Mouse (Mus musculus): ENCODE results near the gene Hus1.
A peak's percentile ranks its signal among the peaks of the same experiment; 100 is the strongest.

Hus1 gene

GRCm38 (mm10) chr11:9010853-9011339, at the start of gene Hus1:
Gene Hus1 (minus strand): TSS chr11:9011191.
- peak; percentile 76 for DNase-seq (ENCODE audit: low spot score)

- DNase-seq (ENCODE audit: low spot score): no peak
These were observed 49.5 kb upstream of the Hus1 start for GRCm38 (mm10) chr11:9060484-9060883.

GRCm38 (mm10) chr11:9060029-9060428, 49.0 kb upstream of the Hus1 start:
- DNase-seq (ENCODE audit: low spot score): no peak

GRCm38 (mm10) chr11:9057711-9058110, 46.7 kb upstream of the Hus1 start:
- no peak for DNase-seq (ENCODE audit: low spot score)

GRCm38 (mm10) chr11:9056937-9057336, 45.9 kb upstream of the Hus1 start:
- no peak for DNase-seq (ENCODE audit: low spot score)

GRCm38 (mm10) chr11:9051895-9052294, 40.9 kb upstream of the Hus1 start:
- DNase-seq (ENCODE audit: low spot score): no peak

- DNase-seq (ENCODE audit: low spot score): no peak
These were observed 39.2 kb upstream of the Hus1 start for GRCm38 (mm10) chr11:9050241-9050640.

GRCm38 (mm10) chr11:9048703-9049060, 37.7 kb upstream of the Hus1 start, which contains the start of gene Sun3:
Gene Sun3 (minus strand): TSS chr11:9048991.
- no peak for DNase-seq (ENCODE audit: low spot score)

GRCm38 (mm10) chr11:9048011-9048702, 37.2 kb upstream of the Hus1 start, which contains the start of gene Gm11992:
Gene Gm11992 (plus strand): TSS chr11:9048594.
- peak; percentile 44 for DNase-seq (ENCODE audit: low spot score)

- DNase-seq (ENCODE audit: low spot score): no peak
These were observed 36.1 kb upstream of the Hus1 start for GRCm38 (mm10) chr11:9047044-9047443.

- no peak for DNase-seq (ENCODE audit: low spot score)
These were observed 35.6 kb upstream of the Hus1 start for GRCm38 (mm10) chr11:9046546-9046945.

GRCm38 (mm10) chr11:9031530-9031929, 20.5 kb upstream of the Hus1 start:
- DNase-seq (ENCODE audit: low spot score): no peak

GRCm38 (mm10) chr11:9025211-9025610, 14.2 kb upstream of the Hus1 start:
- DNase-seq (ENCODE audit: low spot score): no peak

GRCm38 (mm10) chr11:9024782-9025181, 13.8 kb upstream of the Hus1 start:
- DNase-seq (ENCODE audit: low spot score): no peak

GRCm38 (mm10) chr11:9020207-9020606, 9.2 kb upstream of the Hus1 start:
- DNase-seq (ENCODE audit: low spot score): no peak

- no peak for DNase-seq (ENCODE audit: low spot score)
These were observed 7.7 kb upstream of the Hus1 start for GRCm38 (mm10) chr11:9018491-9019267.

- no peak for DNase-seq (ENCODE audit: low spot score)
These were observed 3.7 kb upstream of the Hus1 start for GRCm38 (mm10) chr11:9014740-9015139.

GRCm38 (mm10) chr11:9011348-9011747, 357 bp upstream of the Hus1 start:
- peak; percentile 2 for DNase-seq (ENCODE audit: low spot score)

GRCm38 (mm10) chr11:9010416-9010815, 575 bp downstream of the Hus1 start:
- no peak for DNase-seq (ENCODE audit: low spot score)

- no peak for DNase-seq (ENCODE audit: low spot score)
These were observed 2.2 kb downstream of the Hus1 start for GRCm38 (mm10) chr11:9008761-9009160.

- DNase-seq (ENCODE audit: low spot score): no peak
These were observed 22.9 kb downstream of the Hus1 start for GRCm38 (mm10) chr11:8988084-8988483.

- DNase-seq (ENCODE audit: low spot score): no peak
These were observed 24.9 kb downstream of the Hus1 start for GRCm38 (mm10) chr11:8986058-8986457.

- DNase-seq (ENCODE audit: low spot score): peak; percentile 32
These were observed 27.6 kb downstream of the Hus1 start for GRCm38 (mm10) chr11:8983237-8983861.

Data from T-cell, adult 2 months (primary cell).